Mouse (Mus musculus): ENCODE measurements around the gene Xaf1.

Xaf1 gene

GRCm38 (mm10) chr11:72301334-72301733 is at the start of gene Xaf1:
Gene Xaf1 (plus strand): TSS chr11:72301629.
- no peak for DNase-seq

DNA sequence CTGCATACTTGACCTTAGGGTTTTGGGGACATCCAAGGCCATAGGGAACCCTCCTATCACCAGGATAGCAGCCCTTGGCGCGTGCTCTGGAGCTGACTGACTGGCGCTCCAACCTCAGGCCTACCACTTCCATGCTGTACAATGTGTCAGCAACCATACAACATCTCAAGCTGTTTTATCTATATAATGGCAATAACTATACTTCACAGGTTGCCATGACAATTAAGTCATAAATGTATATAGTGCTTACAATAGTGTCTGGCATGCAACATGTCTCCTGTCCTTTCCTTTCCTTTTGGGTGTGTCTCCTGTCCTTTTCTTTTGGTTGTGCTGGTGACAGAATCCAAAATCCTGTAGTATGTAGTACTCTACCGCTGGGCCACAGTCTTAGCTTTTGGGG is 45.8 kb upstream of the Xaf1 start:
- DNase-seq, result no peak

GRCm38 (mm10) chr11:72256441-72256840 is 45.0 kb upstream of the Xaf1 start:
- DNase-seq, result no peak

DNA sequence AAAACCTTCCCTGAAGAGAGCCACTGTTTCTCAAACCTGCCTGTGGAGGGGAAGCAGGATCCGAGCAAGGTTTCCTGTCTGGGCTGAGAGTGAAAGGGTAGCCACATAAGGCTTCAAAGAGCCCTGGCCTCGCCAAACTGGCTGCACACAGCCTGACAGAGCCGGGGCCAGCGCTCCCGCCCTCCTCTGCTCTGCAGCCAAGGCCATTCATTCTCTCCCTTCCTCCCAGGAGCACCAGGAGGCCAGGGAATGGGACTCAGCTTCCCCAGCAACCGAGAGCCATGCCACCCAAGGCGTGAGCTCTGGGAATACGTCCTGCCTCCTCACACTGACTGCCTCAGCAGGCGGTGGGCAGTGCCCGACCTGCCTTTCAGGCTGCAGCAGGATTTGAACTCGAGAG is 35.9 kb upstream of the Xaf1 start:
- DNase-seq, result peak; percentile 3 to 6

DNA sequence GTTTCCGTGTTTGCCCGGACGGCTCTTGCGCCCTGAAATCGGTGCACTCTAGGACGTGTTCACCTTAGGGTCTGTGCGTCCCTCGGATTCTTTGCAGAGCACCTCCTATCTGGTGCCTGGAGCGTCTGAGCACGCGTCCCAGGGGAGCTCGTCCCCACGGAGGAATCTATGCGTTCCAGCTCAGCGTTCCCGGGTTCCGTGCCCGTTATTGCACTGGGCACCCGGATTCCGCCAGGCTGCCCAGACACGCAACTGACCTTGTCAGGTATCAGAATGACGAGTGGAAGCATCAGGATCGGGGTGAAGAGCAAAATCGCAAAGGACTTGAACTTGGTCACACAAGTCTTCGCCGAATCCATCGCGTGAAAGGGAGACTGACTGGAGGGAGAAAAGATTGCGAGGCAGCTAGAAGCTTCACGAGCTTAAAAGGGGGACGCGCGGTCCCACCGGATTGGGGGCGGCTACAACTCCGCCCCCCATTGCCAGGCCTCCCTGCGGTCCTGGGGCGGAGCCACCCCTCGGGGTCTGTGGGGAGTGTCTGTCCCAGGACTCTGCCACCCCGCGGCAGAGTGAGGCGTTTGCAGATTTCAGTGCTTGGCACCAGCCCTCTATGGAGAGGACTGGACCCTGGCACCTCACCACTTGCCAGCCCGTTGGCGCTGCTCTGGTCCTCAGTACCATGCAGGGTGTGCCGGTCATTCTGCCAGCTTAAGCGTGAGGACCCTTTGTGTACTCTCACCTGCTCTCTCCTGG is 35.0 kb upstream of the Xaf1 start:
- peak; percentile 21 to 24 for DNase-seq

DNA sequence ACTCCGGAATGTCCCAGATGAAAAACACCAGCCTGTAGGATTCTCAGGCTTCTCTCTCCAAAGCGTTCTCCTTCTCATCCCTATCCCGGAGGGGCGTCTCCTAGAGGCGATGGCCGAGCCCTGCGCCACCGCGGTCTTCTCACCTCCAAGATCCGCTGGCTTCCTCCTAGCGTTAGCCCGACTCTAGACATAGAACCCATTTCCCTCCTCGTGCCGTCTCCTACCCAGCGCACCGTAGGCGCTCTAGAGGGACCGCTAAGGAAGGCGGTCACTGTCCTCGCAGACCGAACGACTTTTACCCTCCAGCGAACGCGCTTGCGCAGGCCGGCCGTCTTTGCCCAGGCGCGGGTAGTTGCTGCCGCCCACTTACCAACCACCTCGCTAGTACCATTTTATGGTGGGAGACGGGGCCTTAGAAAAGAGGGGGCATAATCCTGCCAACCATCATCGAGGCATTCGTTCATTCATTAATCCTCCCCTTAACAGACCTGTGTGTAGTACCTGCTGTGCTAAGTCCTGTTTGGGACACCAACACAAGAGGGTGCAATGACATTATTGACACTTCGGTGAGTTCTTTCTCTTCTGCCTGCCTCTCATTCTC is 34.4 kb upstream of the Xaf1 start, which contains the start of gene Slc13a5:
Slc13a5 (minus strand) TSS at position 263 of the 601 bp plus-strand sequence.
- no peak for DNase-seq

- no peak for DNase-seq
Measured at GRCm38 (mm10) chr11:72271761-72272160, 29.7 kb upstream of the Xaf1 start.

- DNase-seq, result no peak
Measured at GRCm38 (mm10) chr11:72273341-72273740, 28.1 kb upstream of the Xaf1 start.

GRCm38 (mm10) chr11:72281143-72281851 is 20.1 kb upstream of the Xaf1 start:
- no peak for DNase-seq

DNA sequence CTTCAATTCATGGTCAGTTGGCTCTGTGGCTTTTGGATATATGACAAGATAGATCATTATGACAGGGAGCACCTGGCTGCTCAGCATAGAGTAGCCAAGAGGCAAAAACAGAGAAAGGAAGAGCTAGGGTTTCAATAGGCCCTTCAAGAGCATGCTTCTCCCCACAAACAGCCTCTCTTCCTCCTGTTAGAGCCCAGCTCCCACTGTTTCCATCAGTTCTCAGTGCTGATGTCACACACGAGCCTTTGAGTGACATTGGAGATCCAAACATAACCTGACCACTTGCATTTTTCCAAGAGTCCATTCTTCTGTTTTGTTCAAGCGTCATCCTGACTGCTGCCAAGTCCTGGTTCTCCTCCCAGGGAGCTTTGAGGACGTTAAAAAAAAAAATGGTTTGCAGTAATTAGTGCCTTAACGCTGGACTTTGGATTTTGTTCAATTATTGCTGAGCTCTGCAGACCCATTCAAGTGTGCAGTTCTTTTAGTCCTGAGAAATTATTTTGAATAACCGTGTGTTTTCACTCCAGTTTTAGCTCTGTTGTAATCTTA is 19.5 kb upstream of the Xaf1 start:
- DNase-seq, result no peak

DNA sequence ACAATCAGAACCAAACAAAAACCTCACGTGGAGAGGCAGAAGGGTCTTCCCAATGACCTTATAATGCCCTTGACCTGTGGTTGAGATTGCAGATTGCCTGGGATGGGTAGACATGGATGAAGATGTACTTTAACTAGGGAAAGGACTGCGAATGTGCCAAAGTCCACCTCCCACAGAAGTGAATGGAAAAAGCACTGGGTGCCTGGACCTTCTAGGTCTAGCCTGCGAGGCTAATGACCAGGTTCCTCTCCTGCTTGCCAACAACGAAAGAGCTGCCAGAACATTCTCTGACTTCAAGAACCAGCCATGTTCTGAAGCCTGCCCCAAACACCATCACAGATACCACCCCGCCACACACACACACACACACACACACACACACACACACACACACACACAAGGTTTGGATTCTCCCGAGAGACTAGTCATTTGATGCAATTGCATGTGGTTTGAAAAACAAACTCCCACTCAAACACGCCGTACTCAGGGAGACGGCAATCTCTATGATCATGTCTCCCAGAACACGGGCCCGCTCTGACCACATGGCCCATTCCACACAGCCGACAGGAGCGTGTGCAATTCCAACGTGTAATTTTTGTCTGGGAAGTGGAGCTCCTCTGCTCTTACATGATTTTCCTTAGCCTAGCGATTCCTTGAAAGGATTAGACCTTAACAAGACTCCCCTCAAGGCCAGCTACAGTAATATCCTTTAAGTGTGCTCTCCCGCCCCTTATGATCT is 17.8 kb upstream of the Xaf1 start:
- no peak for DNase-seq

DNA sequence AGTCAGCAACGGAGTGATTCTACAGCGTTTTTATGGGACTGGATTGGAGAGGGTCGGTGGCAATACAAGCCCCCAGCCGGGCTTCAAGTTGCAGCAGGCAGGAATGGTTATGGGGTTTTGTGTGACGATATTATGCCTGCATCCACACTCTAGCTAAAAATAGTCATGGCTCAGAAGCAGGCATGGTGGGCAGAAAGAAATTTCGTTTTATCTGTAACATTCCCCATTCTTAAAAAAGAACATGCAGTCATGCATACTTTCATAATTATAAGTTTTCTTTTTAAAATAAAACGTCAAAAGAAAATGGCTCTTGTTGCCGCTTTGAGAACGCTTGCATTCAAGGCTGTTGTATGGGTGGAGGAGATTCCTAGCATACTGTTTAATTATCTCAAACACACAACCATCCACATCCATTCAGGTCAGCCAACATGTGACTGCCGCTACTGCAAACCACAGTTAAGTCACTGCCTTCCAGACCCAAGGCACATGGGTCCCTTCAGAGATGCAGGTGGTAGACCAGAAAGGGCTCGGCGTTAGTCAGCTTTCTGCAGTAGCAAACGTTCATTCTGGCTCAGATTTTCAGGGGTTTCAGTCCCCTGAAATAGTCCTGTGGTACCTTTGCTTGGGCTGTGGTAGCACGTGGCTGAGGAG is 16.8 kb upstream of the Xaf1 start:
- no peak for DNase-seq

DNA sequence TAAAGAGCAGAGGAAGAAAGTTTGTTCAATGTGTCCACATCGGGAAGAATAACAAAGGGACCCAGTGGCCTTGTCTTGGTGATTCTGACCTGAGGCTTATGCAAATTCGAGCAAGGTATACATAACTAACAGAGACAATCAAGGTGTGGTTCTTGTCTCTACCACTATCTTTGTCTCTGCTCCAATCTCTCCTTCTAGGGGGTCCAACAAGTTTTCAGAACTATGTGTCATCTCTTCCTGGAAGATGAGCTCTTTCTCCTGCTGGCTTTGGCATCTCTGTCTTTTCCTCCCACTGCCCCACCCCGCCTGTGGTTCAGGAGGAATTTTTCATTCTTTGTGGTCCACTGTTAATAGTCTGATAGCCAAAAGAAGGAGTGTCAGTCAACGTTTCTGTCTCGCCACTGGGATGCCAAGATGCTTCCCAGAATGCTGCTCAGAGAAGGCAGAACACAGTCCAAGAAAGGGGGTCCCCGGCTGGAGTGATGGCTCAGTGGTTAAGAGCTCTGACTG is 15.4 kb upstream of the Xaf1 start:
- no peak for DNase-seq

- DNase-seq, result no peak
Measured at GRCm38 (mm10) chr11:72286651-72287050, 14.8 kb upstream of the Xaf1 start.

GRCm38 (mm10) chr11:72287126-72287525 is 14.3 kb upstream of the Xaf1 start:
- no peak for DNase-seq

GRCm38 (mm10) chr11:72287543-72287942 is 13.9 kb upstream of the Xaf1 start:
- DNase-seq, result no peak

GRCm38 (mm10) chr11:72293116-72293515 is 8.3 kb upstream of the Xaf1 start:
- no peak for DNase-seq

GRCm38 (mm10) chr11:72302230-72302629 is 801 bp downstream of the Xaf1 start:
- DNase-seq, result peak; percentile 68 to 76

DNA sequence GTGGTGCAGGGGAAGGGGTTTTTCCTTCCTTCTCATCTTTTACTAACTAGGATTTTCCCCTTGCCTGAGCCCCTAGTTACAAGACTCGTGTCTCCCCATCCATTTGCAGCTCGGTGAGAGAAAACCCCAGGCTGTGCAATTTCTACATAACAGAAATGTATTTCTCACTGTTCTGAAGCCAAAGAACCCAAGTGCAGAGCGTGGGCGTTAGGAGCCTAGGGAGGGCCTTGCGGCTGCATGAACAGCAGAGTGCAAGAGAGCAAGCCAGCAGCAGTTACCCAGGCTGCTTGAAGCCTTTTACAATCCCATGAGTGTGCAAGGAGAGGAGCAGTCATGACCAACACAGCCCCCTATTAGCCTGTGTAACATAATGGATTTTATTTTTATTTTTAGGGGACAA is 6.0 kb downstream of the Xaf1 start:
- no peak for DNase-seq

DNA sequence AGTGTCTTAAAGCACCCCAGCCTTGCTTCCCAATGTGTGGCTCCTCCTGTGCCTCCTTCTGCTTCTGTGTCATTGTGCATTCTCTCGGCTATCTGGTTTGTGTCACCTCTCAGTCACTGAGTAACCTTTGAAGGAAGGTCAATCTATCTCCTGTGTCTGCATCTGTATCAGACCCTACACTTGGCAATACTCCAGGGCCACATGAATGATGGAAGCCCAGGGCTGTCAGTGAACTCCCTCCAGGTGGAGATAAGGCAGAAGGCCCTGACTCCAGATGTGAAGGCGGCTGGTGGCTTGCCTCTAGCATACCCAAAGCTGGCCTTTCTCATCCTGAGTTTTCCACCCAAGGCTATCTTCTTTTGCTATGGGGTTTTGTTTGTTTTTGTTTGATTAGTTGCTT is 7.6 kb downstream of the Xaf1 start:
- no peak for DNase-seq

DNA sequence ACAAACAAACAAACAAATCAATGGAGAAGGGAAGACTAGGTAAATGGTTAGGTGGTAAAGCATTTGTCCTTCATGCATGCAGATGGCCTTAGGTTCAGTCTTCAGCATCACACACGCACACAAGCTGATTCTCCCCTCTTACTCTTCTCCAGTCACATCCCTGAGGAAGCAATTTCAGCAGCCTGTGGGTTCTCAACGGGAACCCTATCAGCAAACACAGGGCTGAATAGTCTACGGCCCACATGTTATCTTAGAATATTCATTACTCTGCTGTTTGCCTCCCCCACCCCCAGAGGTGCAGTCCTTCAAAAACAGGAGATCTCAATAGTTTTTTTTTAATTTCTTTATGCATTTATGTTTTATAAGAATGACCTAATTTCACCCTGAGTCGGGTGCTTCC is 9.1 kb downstream of the Xaf1 start:
- DNase-seq, result no peak

DNA sequence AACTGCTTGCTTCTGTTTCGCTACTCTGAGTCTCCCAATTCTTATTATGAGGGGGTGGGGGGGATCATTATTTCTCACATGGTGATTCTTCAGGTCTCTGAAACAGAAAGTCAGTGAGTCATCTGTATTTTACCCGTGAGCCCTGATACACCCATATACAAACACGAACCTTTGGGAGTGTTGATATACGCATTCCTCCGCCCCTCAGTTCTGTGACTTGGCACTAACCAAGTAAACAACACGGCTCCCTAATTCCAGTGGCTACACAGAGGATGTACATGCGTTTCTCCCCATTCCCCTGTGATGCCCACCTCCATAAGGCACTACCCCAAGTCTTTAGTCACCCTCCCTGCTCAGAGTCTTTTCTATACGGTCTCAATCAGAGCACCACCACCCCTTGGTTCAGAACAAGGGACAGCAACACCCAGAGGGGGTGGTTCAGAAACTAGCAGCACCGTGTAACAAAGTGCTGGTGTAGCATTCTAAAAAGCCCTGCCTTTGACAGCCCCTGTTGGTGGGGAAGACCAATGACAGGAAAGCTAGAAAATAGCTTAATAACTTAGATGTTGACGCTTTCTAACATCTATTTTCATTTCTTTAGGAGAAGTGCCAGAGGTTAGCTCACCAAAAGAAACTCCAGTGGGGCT is 10.0 kb downstream of the Xaf1 start:
- no peak for DNase-seq

Measured in cerebellum, adult 18-20 months (tissue).